Mouse (Mus musculus): ENCODE measurements around the gene Gm3488. TPM values are rescaled to one million over a fixed set of nuclear protein-coding genes. Genes with fewer than 3 reads are reported as not detected.

The Gm3488 gene
- 0.51 TPM in 1 of 4 replicates, not detected in the others for total RNA-seq (2023; ENCODE audit: inconsistent age)

DNA sequence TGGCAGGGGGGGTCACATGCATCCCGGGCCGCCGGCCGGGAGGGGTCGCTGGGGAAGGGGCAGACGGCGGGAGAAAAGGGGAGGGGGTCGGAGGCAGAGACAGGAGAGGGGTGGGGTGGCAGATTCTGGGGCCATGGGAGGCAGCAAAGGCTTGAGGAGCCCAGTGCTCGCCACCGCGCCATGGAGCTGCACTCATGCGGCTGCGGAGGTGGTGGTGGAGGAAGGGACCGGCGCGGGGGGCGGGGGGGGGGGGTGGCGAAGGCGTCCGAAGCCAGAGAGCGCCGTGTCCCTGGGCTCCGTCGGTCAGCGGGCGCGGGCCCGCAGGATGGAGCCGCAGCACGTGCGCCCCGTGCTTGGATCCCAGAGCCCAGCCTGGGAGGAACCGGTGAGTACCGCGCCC is at the start of gene Gm3488:
Gm3488 (plus strand) TSS at position 301 of the 400 bp plus-strand sequence.

DNA sequence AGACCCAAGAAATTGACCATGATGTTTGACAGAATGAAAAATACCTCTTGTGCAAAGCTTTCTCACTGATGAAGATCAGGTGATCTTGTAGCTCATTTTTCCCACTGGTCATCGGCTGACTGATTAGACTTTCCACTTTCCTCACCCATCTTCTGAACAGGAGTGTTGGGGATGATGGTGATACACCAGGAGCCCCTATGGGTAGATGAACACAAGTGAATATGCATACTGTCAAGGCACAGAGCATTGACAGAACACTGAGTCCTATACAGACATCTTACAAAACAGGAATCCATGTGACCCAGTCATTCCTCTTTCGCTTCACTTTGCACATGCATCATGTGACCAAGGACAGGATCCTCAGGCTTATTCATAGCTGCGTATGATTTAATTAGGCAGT is 46.1 kb upstream of the Gm3488 start, which contains the start of gene Gm3194:
Gm3194 (minus strand) TSS at position 101 of the 400 bp plus-strand sequence.

DNA sequence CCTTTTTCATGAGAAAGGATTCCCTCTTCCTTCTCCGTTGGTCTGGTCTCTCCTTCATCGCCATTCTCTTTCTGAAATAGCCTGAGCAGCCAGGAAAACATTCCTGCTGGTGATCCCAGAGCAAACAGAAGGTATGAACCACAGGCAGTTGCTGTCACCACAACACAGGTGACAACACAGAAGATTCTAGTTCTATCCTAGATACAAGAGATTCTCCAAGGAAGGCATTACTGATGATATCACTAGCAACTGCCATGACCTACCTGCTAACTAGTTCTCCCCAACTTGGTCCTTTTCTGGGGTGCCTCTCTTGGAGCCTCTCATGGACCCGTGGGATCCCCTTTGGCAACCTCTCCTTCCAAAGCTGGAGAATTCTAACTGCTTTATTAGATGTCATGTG is 23.7 kb upstream of the Gm3488 start, which contains the start of gene Gm8246:
Gm8246 (minus strand) TSS at position 101 of the 400 bp plus-strand sequence.

DNA sequence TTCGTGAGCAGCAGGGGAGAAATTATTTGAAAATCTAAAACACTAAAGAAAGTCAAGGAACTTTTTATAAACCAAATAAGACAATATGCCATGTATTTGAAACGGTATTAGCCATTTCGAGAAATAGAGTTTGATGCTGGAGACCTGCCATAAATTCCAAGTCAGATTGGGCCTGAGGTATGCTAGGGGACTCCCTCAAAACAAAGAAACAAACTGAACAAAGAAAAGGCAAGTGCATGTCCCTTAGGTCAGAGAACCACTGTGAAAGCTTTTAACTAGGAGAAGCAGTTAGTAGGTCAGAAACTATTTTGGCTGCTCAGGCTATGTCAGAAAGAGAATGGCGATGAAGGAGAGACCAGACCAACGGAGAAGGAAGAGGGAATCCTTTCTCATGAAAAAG is 17.6 kb upstream of the Gm3488 start, which contains the start of gene Gm3187:
Gm3187 (plus strand) TSS at position 301 of the 400 bp plus-strand sequence.

DNA sequence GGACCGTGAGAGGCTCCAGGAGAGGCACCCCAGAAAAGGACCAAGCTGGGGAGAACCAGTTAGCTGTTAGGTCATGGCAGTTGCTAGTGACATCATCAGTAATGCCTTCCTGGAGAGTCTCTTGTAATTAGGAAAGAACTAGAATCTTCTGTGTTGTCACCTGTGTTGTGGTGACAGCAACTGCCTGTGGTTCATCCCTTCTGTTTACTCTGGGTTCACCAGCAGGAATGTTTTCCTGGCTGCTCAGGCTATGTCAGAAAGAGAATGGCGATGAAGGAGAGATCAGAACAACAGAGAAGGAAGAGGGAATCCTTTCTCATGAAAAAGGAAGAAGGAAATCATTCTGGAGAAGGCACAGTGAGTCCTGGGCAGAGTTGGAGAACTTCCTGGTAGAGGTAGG is 36.7 kb downstream of the Gm3488 start, which contains the start of gene Gm3532:
Gm3532 (plus strand) TSS at position 301 of the 400 bp plus-strand sequence.

Other genes with a start within 250 kb of the Gm3488 start
- not detected in 4 replicates for gene Gm3526, start 241.1 kb upstream of the Gm3488 start, total RNA-seq (2023; ENCODE audit: inconsistent age)
- gene Gm3542, start 166.7 kb upstream of the Gm3488 start, total RNA-seq (2023; ENCODE audit: inconsistent age), result not detected in 4 replicates
- not detected in 4 replicates for gene Gm3500, start 112.6 kb upstream of the Gm3488 start, total RNA-seq (2023; ENCODE audit: inconsistent age)
- not detected in 4 replicates for gene Gm3194, start 46.2 kb upstream of the Gm3488 start, total RNA-seq (2023; ENCODE audit: inconsistent age)
- gene Gm8246, start 23.8 kb upstream of the Gm3488 start, total RNA-seq (2023; ENCODE audit: inconsistent age), result not detected in 4 replicates
- not detected in 4 replicates for gene Gm3187, start 17.5 kb upstream of the Gm3488 start, total RNA-seq (2023; ENCODE audit: inconsistent age)
- gene Gm3532, start 36.8 kb downstream of the Gm3488 start, total RNA-seq (2023; ENCODE audit: inconsistent age), result not detected in 4 replicates
- gene Gm8265, start 131.4 kb downstream of the Gm3488 start, total RNA-seq (2023; ENCODE audit: inconsistent age), result not detected in 4 replicates
- gene Gm9603, start 185.8 kb downstream of the Gm3488 start, total RNA-seq (2023; ENCODE audit: inconsistent age), result not detected in 4 replicates
- not detected in 4 replicates for gene Gm3373, start 239.9 kb downstream of the Gm3488 start, total RNA-seq (2023; ENCODE audit: inconsistent age)

Measured in B cell, adult (primary cell).